Mouse (Mus musculus): ENCODE data around the gene Ascc3.

The Ascc3 gene

DNA sequence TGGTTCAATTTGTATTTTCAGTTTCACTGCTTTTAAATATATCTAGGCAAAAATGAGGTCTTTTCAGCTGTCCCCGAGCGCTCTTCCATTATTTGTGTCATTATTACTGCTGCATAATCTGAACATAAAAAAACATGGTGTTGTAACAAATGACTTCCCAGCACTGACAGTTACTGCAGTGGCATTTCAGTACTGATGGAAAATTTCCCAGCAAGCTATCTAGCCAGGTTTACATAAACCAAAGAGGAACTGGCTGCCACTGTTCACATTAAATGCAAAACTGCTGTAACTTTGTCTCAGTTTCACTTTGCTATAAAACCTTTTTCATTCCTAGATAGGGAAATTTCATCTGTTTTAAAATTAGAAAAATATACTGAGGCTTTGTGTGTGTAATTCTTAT is 170.5 kb downstream of the Ascc3 start:
- no peak for DNase-seq (ENCODE audit: low read depth, low spot score)

DNA sequence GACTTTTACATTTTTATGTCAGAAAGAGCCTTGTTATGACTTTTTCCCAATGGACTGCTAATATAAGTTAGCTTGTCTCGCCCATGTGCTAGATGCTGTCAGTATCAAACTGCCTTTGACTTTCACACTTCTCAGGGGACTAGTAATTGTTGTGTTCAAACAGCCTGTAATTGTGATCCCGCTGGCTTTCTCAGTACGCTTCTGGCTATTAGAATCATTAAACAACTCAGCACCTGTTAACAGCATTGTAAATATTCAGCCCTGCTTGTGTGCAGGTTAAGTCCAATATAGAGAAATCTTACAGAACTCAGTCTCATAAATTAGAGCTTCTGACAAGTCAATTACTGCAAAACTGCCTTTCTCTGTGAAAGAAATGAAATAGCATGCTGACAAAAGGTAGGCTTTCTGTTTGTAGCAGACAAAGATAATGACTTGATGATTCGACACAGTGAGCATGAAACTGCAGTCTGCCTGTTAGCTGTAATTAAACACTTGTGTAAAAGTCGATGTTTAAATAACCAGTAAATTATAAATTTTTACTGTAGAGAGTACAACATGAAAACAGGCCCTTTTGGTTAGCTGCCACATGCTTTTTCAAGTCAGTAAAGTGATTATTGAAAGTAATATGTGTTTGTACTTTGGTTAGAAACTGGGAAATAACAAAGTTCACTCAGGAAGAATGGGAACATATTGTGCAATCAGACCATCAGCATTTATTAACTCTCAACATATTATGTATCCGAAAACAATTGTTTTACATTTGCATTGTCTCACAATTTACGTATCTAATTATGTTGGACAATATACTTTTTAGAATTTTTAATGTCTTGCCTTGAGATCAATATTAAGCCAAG is 171.2 kb downstream of the Ascc3 start:
- no peak for DNase-seq (ENCODE audit: low read depth, low spot score)

DNA sequence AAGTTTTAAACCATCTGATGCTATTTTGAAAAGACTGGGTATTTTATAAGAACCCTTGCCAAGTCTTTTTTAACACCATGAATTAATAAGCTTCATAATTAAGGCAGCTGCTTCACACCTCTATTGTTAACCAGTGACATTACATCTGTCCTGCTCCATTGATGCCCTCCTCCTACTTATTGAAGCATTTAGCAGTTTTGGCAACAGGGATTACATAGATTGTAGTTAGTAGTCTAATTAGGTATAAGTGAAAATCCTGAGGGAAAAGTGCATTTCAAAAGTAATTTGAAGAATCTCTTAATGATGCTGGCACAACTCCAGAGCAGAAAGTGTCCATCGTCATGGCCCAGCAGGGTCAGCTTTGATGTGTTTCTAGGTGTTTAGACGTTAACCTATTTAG is 180.3 kb downstream of the Ascc3 start:
- no peak for DNase-seq (ENCODE audit: low read depth, low spot score)

DNA sequence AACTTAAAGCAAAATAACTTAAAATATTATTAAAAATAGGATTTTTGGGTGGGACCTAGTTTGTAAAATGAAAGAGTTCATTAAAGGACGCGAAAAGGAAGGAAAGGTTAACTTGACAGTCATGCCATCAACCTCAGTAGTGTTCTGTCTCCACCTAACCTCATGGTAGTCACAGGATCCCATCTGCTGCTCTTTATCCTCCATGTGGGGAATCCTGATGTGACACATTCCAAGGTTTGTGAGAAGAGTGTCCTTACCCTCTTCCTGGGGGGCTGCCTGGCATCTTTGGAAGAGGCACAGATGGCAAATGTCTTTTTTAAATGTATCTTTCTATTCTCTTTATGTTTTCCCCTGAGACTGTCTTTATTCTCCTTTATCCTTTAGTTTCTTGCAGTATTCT is 181.4 kb downstream of the Ascc3 start:
- no peak for DNase-seq (ENCODE audit: low read depth, low spot score)

DNA sequence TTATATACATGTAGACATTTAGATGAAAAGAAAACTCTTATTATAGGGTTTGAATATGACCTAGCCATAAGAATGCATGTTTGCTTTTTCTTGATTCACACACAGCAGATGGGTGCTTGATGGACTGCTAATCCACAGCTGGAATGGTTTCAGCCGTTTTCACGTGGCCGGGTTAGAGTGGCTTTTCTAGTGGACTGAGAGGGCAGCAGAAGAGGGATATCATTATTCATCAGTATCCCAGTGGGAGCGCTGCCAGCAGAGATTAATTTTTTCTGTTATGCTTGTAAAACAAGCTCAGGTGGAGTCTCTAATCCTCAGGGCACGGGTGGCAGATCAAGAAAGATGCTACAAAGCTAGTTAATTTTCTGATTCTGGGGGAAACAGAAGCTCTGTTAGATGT is 200.4 kb downstream of the Ascc3 start:
- DNase-seq (ENCODE audit: low read depth, low spot score), result peak; percentile 40

DNA sequence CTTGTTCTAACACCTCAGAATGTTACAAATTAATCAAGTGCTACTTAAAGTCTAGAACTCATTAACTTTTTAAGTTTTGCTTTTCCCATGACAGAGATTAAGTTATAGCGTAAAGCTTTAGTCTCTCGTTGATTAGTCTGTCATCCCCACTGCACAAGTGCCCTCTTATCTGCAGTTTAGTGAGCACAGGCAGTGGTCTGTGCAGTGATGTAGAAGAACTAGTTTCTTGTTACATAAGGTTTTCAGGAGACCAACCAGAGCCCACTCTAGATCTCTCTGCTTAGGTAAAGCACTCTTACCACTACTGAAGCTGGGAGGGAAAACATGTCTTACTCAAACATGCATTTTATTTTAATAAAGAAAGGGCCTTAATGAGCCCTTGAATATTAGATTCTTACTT is 209.1 kb downstream of the Ascc3 start:
- no peak for DNase-seq (ENCODE audit: low read depth, low spot score)

DNA sequence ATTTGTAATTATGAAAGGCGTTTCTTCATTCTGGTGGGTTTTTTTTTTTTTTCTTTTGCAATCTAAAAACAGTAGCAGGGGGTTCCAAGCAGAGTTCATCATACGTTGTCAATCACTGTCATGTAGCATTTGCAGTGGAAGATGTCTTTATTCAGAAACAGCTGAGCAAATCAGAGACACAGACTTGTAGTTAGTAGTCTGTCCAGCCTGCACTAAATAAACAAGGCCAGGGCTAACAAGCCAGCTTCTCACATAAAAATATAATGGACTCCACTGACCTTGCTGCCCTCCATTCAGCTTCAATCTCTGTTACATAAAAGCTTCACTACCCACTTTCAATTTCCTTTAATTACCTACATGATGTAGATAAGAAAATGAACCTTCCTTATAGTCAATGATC is 209.9 kb downstream of the Ascc3 start:
- DNase-seq (ENCODE audit: low read depth, low spot score), result no peak

DNA sequence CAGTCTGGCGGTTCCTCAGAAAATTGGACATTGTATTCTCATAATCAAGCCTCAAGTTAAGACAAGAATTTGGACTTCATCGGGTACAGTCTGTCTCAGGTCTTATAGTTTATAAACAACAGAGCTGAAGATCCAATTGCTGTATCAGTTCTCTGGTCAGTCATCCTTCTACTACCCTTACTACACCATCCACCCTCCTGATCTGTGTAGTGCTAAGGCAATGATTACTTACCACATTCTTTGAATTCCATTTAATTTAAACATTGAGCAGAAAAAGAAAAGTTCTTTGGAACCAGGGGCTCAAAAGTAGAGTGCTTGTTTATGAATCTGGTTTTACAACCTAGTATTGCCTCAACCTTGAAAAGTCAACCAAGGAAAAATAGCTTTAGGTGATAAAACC is 213.7 kb downstream of the Ascc3 start:
- no peak for DNase-seq (ENCODE audit: low read depth, low spot score)

DNA sequence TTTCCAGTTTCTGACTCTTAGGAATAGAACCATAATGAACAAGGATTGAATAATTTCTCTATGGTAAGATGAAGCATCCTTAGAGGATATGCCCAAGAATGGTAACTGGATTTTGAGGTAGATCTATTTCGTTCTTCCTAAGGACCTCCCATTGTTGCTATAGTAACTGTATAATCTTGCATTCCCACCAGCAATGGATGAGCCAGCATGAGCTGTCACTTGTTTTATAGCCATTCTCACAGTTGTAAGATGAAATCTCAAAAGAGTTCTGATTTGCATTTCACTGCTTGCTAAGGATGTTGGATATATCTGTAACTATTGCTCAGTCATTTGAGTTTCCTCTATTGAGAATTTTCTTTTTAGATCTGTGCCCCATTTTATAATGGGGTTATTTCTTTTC is 229.9 kb downstream of the Ascc3 start:
- no peak for DNase-seq (ENCODE audit: low read depth, low spot score)

DNA sequence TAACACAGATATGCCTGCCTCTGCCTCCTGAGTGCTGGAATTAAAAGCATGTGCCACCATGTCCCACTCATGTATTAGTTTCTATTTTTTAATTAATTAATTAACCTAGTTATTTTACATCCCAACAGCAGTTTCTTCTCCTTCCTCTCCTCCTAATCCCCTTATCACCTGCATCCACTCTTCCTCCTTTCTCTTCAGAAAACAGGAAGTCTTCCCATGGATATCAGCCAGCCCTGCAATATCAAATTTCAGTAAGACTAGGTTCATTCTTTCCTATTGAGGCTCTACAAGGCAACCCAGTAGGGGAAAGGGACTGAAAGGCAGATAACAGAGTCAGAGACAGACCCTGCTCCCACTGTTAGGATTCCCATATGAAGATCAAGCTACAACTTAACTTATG is 234.4 kb downstream of the Ascc3 start:
- no peak for DNase-seq (ENCODE audit: low read depth, low spot score)

DNA sequence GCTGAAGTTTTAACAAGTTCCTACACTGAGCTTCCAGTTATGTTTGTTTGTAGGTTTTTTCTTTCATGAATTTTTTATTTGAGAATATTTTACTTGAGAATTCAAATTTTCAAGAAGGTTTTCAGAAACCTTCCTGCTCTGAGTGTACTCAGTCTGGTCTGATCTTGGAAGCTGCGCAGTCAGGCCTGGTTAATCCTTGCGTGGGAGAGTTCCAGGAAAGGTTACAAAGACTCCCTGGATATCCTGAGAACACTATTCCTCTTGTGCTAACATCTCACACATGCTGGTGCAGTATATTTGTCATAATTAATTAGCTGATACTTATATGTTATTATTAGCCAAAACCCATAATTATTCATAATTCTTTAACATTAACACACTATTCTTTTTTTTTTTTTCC is 242.1 kb downstream of the Ascc3 start:
- DNase-seq (ENCODE audit: low read depth, low spot score), result no peak

DNA sequence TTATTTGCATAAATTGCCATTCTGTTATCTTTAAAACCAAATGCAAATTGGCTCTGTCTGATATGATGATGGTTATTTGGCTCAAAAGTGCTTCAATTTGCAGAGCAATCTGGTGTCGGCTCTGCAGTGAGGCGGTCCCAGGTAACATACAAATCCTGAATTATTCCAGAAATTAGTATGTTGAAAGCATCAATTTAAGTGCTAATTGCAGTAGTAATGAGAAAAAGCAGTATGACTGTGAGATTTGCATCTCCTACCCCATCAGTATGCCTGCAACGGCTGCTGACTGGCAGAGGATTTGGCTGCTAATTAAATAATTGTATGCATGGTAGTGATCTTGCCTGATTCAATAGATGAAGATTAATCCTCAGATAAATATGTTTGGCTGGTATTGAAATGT is 250.9 kb downstream of the Ascc3 start:
- DNase-seq (ENCODE audit: low read depth, low spot score), result no peak

DNA sequence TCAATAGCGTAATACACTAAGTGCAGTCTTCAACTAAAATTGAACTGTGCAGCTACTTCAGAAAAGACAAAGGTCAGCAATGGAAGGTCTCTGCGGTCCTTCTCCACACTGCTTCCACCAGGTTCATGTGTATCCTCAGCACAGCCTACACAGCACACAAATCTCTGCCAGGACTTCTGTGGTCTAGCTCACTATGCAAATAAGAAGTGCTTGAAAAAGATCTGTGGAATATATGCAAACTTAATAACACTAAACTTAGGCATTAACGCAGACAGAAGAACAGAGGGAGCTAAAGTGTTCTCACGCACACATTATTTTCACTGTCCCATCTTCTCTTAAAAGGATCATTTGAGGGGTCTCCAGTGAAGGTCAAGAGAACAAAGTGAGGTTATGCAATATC is 275.7 kb downstream of the Ascc3 start:
- no peak for DNase-seq (ENCODE audit: low read depth, low spot score)

DNA sequence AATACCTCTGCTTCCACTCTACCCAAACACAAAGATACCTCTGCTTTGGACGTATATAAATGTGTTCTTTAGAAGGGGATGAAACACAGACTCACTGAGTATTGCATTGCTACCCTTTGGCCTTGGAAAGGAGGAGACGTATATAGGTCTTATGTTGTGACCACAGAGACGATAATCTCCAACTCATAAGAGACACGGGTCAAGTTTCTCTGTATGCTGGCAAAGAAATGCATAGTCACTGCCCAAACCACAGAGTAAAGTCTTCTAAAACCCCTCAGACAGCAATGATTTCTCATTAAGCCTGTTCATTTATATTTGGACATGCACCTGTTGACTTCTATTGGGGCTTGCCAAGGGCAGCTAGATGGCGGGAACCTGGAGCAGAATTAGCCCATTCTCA is 284.5 kb downstream of the Ascc3 start:
- no peak for DNase-seq (ENCODE audit: low read depth, low spot score)

DNA sequence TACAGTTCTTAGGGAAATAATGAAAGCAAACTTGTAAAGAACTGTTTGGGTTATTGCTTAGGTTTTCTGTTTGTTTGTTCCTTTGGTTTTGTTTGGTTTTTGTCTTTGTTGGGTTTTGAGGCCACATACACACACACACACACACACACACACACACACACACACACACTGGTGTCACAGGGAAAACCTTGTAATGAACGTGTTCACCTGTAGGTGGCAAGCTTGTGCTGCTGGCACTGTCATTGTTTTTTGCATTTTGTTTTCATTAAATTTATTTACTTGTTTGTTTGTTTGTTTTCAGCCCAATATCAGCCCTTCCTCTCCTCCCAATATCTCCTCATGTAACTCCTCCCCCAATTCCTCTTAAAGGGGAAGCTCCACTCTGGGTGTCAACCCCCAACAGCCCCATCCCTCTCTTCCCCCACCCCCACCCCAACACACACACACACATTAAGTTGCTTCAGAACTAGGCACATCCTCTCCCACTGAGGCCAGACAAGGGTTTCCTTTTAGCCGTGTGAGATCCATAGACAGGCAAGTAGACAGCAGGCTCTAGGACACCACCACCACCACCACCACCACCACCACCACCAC is 289.1 kb downstream of the Ascc3 start:
- DNase-seq (ENCODE audit: low read depth, low spot score), result no peak

DNA sequence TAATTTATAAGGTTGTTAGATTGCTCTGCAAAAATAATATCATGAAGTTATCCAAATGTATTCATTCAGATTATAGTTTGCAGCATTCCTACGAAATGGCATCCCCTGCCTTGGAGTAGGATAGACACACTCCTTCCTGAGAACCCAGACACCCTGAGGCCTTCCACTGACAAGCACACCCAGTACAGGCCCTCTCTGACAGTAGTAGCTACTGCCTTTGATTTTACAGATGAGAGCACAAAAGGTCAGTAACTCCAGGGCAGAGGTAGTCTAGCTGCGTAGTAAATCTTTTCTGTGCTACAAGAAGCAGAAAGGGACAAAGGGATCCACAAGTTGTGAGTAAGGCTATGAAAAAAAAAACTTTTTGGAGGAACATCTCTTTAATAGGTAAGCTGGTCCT is 289.9 kb downstream of the Ascc3 start:
- no peak for DNase-seq (ENCODE audit: low read depth, low spot score)

DNA sequence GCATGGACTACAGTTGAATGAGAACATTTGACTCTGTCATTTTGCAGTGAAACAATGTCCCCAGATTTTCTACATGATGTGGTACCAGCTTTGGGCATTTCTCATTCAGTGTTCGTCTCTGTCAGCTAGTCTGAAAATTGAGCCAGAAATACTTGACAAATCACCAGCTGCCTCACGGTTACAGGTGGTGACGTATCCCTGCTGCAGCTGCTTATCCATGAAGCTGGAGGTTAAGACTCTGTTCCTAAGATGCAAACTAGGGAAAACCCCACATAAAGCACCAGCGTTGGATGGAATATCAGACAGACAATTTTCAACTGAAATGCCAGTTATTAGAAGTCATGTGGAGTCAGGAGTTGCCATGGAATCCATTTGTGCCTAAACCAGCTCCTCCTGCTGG is 293.8 kb downstream of the Ascc3 start:
- DNase-seq (ENCODE audit: low read depth, low spot score), result no peak

DNA sequence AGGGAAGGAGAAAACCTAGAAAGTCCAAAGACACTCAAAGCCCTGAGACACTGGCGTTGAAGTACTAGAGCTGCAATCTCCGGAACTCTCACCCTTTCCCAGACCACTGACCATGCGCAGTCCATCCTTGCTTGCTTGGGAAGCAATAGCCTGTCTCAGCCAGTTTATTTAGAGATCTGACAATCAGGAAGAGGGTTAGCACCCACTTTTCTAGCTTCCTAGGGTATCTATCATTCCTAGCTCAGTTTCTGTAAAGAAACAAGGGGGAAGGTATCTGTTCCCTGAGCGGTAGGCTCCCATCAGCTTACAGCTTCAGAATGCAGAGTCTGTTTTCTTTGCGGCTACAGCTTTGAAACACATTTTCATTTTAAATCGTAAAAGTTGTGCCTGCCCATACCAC is 298.2 kb downstream of the Ascc3 start:
- no peak for DNase-seq (ENCODE audit: low read depth, low spot score)

DNA sequence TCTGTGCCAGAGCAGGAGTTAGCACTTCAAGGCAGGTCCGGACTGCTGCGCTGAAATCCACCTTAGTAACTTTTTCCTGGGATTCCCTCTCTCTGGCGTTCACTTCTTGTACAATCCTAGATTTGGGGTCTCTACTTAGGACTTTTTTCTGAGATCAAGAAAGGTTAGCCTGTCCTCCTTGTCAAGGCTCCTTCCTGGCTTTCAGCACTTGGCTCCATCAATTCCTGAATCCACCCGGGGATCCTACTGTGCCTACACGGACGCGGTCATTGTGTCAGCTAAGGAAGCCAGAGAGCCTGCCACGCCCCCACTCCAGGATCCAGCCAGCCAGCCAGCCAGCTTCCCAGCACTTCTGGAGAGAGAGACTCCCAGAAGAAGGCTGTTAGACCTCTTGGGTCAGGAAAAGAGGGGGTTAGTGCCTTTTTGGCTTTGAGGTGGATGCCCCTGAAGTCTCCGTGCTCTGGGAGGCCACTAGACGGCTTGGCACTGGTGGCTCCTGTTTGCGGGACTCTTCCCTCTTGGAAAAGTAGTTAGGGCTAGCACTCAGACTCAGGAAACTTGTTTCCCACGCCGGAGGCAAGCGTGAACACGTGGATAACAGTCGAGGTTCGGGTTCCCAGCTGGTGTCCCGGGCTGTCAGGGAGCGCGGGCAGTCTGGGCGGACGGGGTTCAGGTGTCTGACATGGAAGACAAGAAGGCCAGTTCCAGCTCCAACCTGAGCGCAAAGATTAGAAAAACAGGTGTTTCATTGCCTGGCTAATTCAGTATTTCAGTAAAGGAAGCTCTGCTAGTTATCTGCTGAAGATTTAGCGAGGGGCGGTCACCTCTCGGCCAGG is 299.6 kb downstream of the Ascc3 start:
- no peak for DNase-seq (ENCODE audit: low read depth, low spot score)

DNA sequence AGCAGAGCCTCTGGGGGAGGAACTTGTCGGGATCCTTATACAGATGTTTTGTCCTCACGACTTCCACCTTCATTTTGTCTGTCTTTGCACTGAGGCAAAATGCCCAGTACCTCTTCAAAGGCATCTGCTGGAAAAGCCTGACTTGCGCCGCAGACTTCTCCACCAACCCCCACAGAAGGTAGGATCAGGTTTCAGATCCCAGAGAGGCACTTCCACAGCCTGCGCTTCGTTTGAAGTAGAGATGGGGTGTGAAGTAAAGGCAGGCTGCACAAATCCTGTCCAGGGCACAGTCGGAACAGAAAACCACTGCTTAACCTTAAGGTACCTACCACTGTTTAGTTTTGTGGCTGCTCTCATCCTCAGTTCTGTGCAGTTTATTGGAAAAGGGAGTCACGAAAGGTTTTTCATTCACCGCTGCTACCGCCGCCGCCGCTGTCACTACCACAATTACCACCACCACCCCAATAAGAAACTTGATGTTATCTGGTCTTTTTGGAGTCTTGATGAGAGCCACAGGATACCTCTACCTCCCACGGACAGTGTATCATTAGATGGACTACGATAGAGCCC is 300.4 kb downstream of the Ascc3 start:
- DNase-seq (ENCODE audit: low read depth, low spot score), result no peak

DNA sequence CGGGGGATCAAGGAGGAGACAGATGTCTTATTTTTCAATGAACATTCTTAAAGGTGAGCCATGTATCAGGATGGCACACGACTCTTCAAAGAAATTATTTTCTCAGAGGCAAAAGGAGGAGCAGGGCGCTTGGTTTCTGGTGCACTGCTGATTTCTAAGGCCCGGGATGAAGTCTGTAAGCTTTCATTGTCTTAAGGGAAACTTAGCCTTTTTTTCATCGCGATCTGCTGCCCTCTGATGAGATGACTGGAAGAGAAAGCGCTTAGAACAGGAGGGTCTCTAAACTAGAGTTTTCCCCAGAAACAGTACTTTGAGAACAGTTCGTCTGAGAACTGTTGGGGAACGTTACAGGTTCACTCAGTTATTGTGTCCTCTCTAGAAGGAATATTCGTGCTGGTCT is 301.1 kb downstream of the Ascc3 start:
- no peak for DNase-seq (ENCODE audit: low read depth, low spot score)

Data from retina, adult 2 months (tissue).